Mouse (Mus musculus): ENCODE data around the gene Lrch1. TPM values are rescaled to one million over a fixed set of nuclear protein-coding genes. Genes with fewer than 3 reads are reported as not detected.

Gene Lrch1
- polyA plus RNA-seq, 1 experiment from 2014 or later: 6.8 TPM

DNA sequence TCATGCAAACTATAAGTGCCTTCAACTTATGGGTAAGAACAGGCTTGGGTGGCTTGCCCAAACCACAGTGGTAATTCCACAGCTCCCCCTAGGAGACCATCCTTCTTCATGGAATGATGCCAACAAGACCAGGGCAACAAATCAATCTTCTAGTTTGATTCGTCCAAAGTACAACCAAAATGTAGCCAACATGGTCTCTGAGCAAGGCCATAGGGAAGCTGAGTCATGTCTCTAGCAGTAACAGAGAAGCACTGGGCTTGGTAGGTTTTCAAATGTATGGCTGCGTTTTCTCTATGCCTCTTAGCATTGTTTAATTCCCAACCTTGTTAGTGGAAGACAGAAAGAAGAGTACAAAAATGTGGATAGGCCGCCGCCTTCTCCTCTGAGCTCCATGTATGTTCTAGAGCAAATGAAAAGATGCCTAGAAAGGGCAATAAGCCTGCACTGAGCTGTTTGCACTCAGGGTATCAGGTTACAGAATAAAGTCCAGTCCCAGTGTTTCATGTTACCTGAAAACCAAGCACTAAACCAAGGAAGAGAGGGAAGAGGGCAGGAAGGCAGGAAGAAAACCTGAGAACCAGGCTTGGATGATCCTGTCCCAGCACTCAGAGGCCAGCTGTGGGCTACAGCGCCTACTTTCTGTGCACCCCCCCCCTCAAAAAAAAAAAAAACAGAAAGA is 82.7 kb downstream of the Lrch1 start:
- H3K9me3 ChIP-seq (replicated peaks; ENCODE audit: control insufficient read depth, low read length): no peaks in the 10 kb centered on the region
- ATAC-seq: no peak
- H3K36me3 ChIP-seq (ENCODE audit: control insufficient read depth, insufficient read depth, low read length): no peaks in the 10 kb centered on the region
- WGBS: 89% methylated on average over 5 of the region's 5 CpGs
- no peak overlapping the region for H3K4me3 ChIP-seq (ENCODE audit: low read depth, low read length)
- H3K27ac ChIP-seq (ENCODE audit: low read depth, low read length): no peak overlapping the region
- H3K27me3 ChIP-seq (replicated peaks; ENCODE audit: control insufficient read depth, insufficient read depth, low read length): no peaks in the 10 kb centered on the region
- H3K4me2 ChIP-seq (ENCODE audit: low read length): no peak overlapping the region
- no peak for DNase-seq (ENCODE audit: low spot score)
- H3K9ac ChIP-seq (ENCODE audit: low read length): no peak overlapping the region
- peaks cover 2% of the 10 kb centered on the region; the same call in 1 of the 2 replicates for H3K4me1 ChIP-seq (ENCODE audit: control insufficient read depth, insufficient read depth, low read length)

DNA sequence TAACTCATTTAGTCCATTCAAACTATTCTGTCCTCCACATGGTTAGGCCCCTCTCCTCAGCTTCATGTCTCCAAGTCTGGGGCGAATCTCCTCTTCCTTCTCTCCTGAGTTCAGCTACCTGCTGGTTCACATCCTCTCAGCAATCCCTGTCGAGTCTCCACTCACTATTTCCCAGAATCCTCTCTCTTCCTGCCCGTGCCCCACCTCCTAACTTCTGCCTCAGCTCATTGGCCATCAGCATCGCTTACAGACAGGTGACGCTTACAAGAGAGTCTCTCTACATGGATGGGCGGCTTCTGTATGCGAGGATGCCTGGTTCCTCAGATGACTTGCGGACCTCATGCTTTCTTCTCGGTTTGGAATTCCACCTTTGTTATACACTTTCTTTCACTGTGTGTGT is 86.2 kb downstream of the Lrch1 start:
- H3K4me1 ChIP-seq (ENCODE audit: control insufficient read depth, insufficient read depth, low read length): no peaks in the 10 kb centered on the region
- DNase-seq (ENCODE audit: low spot score): no peak
- no peak overlapping the region for H3K27ac ChIP-seq (ENCODE audit: low read depth, low read length)
- no peak overlapping the region for H3K9ac ChIP-seq (ENCODE audit: low read length)
- WGBS: 90% methylated on average over 9 of the region's 9 CpGs
- H3K4me2 ChIP-seq (ENCODE audit: low read length): no peak overlapping the region
- no peaks in the 10 kb centered on the region for H3K27me3 ChIP-seq (replicated peaks; ENCODE audit: control insufficient read depth, insufficient read depth, low read length)
- no peak overlapping the region for H3K4me3 ChIP-seq (ENCODE audit: low read depth, low read length)
- no peaks in the 10 kb centered on the region for H3K9me3 ChIP-seq (replicated peaks; ENCODE audit: control insufficient read depth, low read length)
- ATAC-seq: no peak
- H3K36me3 ChIP-seq (ENCODE audit: control insufficient read depth, insufficient read depth, low read length): no peaks in the 10 kb centered on the region

GRCm38 (mm10) chr14:74859154-74859553 is 88.5 kb downstream of the Lrch1 start:
- ATAC-seq: no peak
- no peak overlapping the region for H3K4me3 ChIP-seq (ENCODE audit: low read depth, low read length)

DNA sequence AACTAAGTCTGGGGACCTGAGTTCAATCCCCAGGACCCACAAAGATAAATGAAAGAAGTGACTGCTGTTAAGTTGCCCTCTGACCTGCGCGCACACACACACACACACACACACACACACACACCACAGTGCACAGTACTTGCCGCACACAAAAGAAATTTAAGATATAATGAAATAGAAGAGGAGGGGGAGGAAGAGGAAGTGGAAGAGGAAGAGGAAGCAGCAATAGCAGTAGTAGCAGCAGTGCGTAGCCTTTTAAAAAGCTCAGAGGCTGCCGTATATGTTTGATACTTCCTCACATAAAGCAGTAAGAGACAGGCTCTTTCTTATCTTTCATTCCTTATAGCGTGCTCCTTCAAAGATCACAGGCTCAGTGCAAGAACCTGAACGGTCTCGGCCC is 92.2 kb downstream of the Lrch1 start:
- WGBS: 96% methylated on average over 8 of the region's 8 CpGs

More at GRCm38 (mm10) chr14:74859154-74859553, 88.5 kb downstream of the Lrch1 start:
- H3K9ac ChIP-seq (ENCODE audit: low read length): no peak overlapping the region
- no peaks in the 10 kb centered on the region for H3K9me3 ChIP-seq (replicated peaks; ENCODE audit: control insufficient read depth, low read length)
- H3K4me2 ChIP-seq (ENCODE audit: low read length): no peak overlapping the region
- no peak overlapping the region for H3K27ac ChIP-seq (ENCODE audit: low read depth, low read length)
- H3K4me1 ChIP-seq (ENCODE audit: control insufficient read depth, insufficient read depth, low read length): no peaks in the 10 kb centered on the region
- 81% methylated on average over 1 of the region's 1 CpGs for WGBS
- DNase-seq (ENCODE audit: low spot score): no peak
- H3K36me3 ChIP-seq (ENCODE audit: control insufficient read depth, insufficient read depth, low read length): peaks cover 4% of the 10 kb centered on the region; the same call in 1 of the 2 replicates
- H3K27me3 ChIP-seq (replicated peaks; ENCODE audit: control insufficient read depth, insufficient read depth, low read length): no peaks in the 10 kb centered on the region

DNA sequence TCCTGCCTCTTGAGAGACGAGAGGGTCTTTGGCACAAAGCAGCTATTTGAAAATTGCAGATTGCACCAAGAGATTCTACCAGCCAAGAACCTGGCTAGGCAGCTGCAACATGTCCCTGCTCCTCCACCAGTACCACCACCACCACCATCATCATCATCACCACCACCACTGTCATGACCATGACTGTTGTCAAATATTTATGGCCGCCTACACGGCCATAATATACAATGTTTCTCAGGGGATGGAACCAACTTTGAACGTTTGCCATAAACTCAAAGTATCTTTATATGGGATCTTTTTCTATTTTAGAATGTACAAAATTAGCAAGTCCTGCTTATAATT is 93.9 kb downstream of the Lrch1 start:
- Histone ChIP-seq H3K9ac (ENCODE audit: low read length) (no peak overlapping the region), H3K36me3 (ENCODE audit: control insufficient read depth, insufficient read depth, low read length) (peaks cover 4% of the 10 kb centered on the region; the same call in 1 of the 2 replicates), H3K9me3 (replicated peaks; ENCODE audit: control insufficient read depth, low read length) (no peaks in the 10 kb centered on the region), H3K27me3 (replicated peaks; ENCODE audit: control insufficient read depth, insufficient read depth, low read length) (no peaks in the 10 kb centered on the region), H3K4me1 (ENCODE audit: control insufficient read depth, insufficient read depth, low read length) (peaks cover 20% of the 10 kb centered on the region), H3K4me2 (ENCODE audit: low read length) (no peak overlapping the region), H3K27ac (ENCODE audit: low read depth, low read length) (0 out of 2 replicates have a peak overlapping the region, but pooled peaks have one; percentile 29), H3K4me3 (ENCODE audit: low read depth, low read length) (no peak overlapping the region)
- WGBS: 79% methylated on average over 4 of the region's 4 CpGs
- ATAC-seq: no peak
- no peak for DNase-seq (ENCODE audit: low spot score)

More for the DNA sequence above, 92.2 kb downstream of the Lrch1 start:
- ATAC-seq (no peak), DNase-seq (ENCODE audit: low spot score) (no peak)
- Histone ChIP-seq H3K9me3 (replicated peaks; ENCODE audit: control insufficient read depth, low read length) (no peaks in the 10 kb centered on the region), H3K4me3 (ENCODE audit: low read depth, low read length) (no peak overlapping the region), H3K36me3 (ENCODE audit: control insufficient read depth, insufficient read depth, low read length) (peaks cover 4% of the 10 kb centered on the region; the same call in 1 of the 2 replicates), H3K27me3 (replicated peaks; ENCODE audit: control insufficient read depth, insufficient read depth, low read length) (no peaks in the 10 kb centered on the region), H3K27ac (ENCODE audit: low read depth, low read length) (no peak overlapping the region), H3K4me2 (ENCODE audit: low read length) (no peak overlapping the region), H3K9ac (ENCODE audit: low read length) (no peak overlapping the region), H3K4me1 (ENCODE audit: control insufficient read depth, insufficient read depth, low read length) (peaks cover 20% of the 10 kb centered on the region)

DNA sequence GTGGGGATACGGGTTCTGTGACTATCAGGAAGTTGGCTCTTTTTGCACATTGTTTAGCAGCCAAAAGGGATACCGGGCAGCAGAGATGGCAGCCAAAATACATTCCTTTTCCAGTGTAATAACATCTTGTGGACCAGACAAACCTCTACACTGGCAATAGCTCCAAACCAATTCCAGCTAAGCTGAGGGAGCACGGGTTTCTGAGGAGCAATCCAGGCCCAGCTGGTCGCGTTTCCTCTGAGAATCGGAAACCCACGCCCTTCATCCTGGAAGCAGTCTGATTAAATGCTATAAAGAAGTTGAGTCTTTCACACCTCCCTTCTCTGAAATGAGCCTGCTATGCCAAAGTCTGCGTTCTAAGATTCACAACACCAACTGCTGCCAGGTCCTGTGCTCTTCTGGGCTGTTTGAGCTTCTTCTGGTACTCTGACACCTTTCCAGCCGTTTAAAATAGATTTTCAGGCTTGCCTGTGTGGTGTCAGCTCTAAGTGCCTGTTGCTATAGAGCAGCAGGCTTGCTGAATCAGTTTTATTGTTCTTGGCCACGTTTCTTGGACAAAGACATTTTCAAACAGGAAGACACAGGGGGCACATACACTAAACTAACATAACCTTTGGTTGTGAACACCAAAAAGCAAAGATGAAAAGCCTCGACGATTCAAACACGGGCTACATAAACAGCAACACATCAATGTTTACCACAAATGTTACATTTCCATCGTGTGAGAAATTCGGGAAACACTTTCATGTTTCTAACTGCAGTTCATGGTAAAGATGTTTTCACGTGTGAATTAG is 94.5 kb downstream of the Lrch1 start:
- ATAC-seq (peak; percentile 67; the same call in 1 of the 2 replicates), DNase-seq (ENCODE audit: low spot score) (peak; percentile 78)
- H3K27me3 ChIP-seq (replicated peaks; ENCODE audit: control insufficient read depth, insufficient read depth, low read length): no peaks in the 10 kb centered on the region
- H3K9me3 ChIP-seq (replicated peaks; ENCODE audit: control insufficient read depth, low read length): no peaks in the 10 kb centered on the region
- H3K4me1 ChIP-seq (ENCODE audit: control insufficient read depth, insufficient read depth, low read length): peaks cover 20% of the 10 kb centered on the region
- no peak overlapping the region for H3K4me2 ChIP-seq (ENCODE audit: low read length)
- 32% methylated on average over 16 of the region's 16 CpGs for WGBS
- H3K4me3 ChIP-seq (ENCODE audit: low read depth, low read length): no peak overlapping the region
- H3K9ac ChIP-seq (ENCODE audit: low read length): no peak overlapping the region
- H3K27ac ChIP-seq (ENCODE audit: low read depth, low read length): peak overlapping the region; percentile 40; the same call in 1 of the 2 replicates
- peaks cover 4% of the 10 kb centered on the region; the same call in 1 of the 2 replicates for H3K36me3 ChIP-seq (ENCODE audit: control insufficient read depth, insufficient read depth, low read length)

GRCm38 (mm10) chr14:74851866-74852265 is 95.8 kb downstream of the Lrch1 start:
- Histone ChIP-seq H3K9me3 (replicated peaks; ENCODE audit: control insufficient read depth, low read length) (no peaks in the 10 kb centered on the region), H3K27me3 (replicated peaks; ENCODE audit: control insufficient read depth, insufficient read depth, low read length) (no peaks in the 10 kb centered on the region), H3K36me3 (ENCODE audit: control insufficient read depth, insufficient read depth, low read length) (peaks cover 4% of the 10 kb centered on the region; the same call in 1 of the 2 replicates), H3K4me3 (ENCODE audit: low read depth, low read length) (no peak overlapping the region), H3K9ac (ENCODE audit: low read length) (no peak overlapping the region), H3K4me2 (ENCODE audit: low read length) (no peak overlapping the region), H3K27ac (ENCODE audit: low read depth, low read length) (no peak overlapping the region), H3K4me1 (ENCODE audit: control insufficient read depth, insufficient read depth, low read length) (peaks cover 20% of the 10 kb centered on the region)
- peak; percentile 43 for DNase-seq (ENCODE audit: low spot score)
- ATAC-seq: no peak
- 34% methylated on average over 9 of the region's 9 CpGs for WGBS

DNA sequence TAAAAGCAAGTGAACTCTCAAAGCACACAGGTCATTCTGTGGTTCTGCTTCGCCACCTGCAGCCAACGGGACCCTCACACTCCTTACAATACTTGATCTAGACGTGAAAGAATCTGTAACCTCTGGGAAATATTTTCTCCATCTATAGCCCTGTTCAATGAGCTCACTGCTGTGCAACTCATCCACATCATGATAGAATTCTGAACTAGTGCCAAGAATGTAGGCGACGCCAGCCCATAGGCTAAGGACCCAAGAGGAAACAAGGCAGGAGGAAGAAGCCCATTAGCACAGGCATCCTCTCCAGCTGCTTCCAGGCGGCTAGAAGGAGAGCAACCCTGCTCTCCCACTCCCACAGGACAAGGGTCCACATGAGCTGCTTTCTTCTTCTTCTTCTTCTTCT is 98.7 kb downstream of the Lrch1 start:
- Histone ChIP-seq H3K36me3 (ENCODE audit: control insufficient read depth, insufficient read depth, low read length) (no peaks in the 10 kb centered on the region), H3K4me3 (ENCODE audit: low read depth, low read length) (no peak overlapping the region), H3K27ac (ENCODE audit: low read depth, low read length) (no peak overlapping the region), H3K27me3 (replicated peaks; ENCODE audit: control insufficient read depth, insufficient read depth, low read length) (no peaks in the 10 kb centered on the region), H3K9ac (ENCODE audit: low read length) (no peak overlapping the region), H3K9me3 (replicated peaks; ENCODE audit: control insufficient read depth, low read length) (no peaks in the 10 kb centered on the region), H3K4me2 (ENCODE audit: low read length) (no peak overlapping the region), H3K4me1 (ENCODE audit: control insufficient read depth, insufficient read depth, low read length) (peaks cover 22% of the 10 kb centered on the region)
- no peak for ATAC-seq
- no peak for DNase-seq (ENCODE audit: low spot score)
- WGBS: 76% methylated on average over 6 of the region's 6 CpGs

- no peak overlapping the region for H3K27ac ChIP-seq (ENCODE audit: low read depth, low read length)
- H3K9ac ChIP-seq (ENCODE audit: low read length): no peak overlapping the region
- ATAC-seq: no peak
- no peaks in the 10 kb centered on the region for H3K27me3 ChIP-seq (replicated peaks; ENCODE audit: control insufficient read depth, insufficient read depth, low read length)
- WGBS: 98% methylated on average over 5 of the region's 5 CpGs
- no peak for DNase-seq (ENCODE audit: low spot score)
- no peak overlapping the region for H3K4me3 ChIP-seq (ENCODE audit: low read depth, low read length)
- peaks cover 17% of the 10 kb centered on the region for H3K4me1 ChIP-seq (ENCODE audit: control insufficient read depth, insufficient read depth, low read length)
- H3K36me3 ChIP-seq (ENCODE audit: control insufficient read depth, insufficient read depth, low read length): no peaks in the 10 kb centered on the region
- H3K9me3 ChIP-seq (replicated peaks; ENCODE audit: control insufficient read depth, low read length): no peaks in the 10 kb centered on the region
- no peak overlapping the region for H3K4me2 ChIP-seq (ENCODE audit: low read length)
Observed at GRCm38 (mm10) chr14:74848224-74848623, 99.5 kb downstream of the Lrch1 start.
